Mouse (Mus musculus): Measurements from ENCODE around the gene Pex5. TPM values are rescaled to one million over a fixed set of nuclear protein-coding genes. Genes with fewer than 3 reads are reported as not detected.

The Pex5 gene
- polyA plus RNA-seq, 1 experiment from 2014 or later: 18.6 TPM

- WGBS: 25% methylated on average over 5 of the region's 5 CpGs
- no peak for DNase-seq (ENCODE audit: low spot score)
- ATAC-seq (ENCODE audit: low FRiP score, low TSS enrichment): no peak
These were observed 34.7 kb downstream of the Pex5 start for GRCm38 (mm10) chr6:124380142-124380541.

DNA sequence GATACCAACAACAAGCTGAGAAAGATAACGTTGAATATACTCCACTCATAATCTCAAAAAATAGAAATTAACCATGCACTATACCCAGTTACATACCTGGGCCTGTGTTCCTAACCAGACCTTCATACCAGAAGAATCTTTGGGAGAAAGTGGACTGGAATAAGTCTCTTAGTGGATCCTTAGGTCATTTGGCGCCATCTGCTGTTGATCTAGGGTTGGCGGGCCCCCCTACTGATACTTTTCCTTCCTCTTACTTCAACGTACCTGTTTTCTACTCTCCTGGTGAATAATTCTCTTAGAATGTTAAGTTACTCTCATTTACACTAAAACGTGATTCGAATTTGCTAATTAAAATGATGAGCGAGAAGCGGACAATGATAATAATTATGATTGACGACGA is 35.5 kb downstream of the Pex5 start:
- TF ChIP-seq CTCF (IDR thresholded peaks at IDR 0.05; ENCODE audit: low read depth) (peak; percentile 78), EP300 (optimal IDR thresholded peaks at IDR 0.05) (no peak)
- no peak overlapping the region for H3K9ac ChIP-seq (ENCODE audit: low read length)
- H3K36me3 ChIP-seq (ENCODE audit: control insufficient read depth, insufficient read depth, low read length): no peaks in the 10 kb centered on the region
- no peak overlapping the region for H3K27ac ChIP-seq (replicated peaks)
- H3K4me2 ChIP-seq (replicated peaks; ENCODE audit: low read depth): no peak overlapping the region
- WGBS: 30% methylated on average over 10 of the region's 10 CpGs
- no peak overlapping the region for H3K4me3 ChIP-seq (ENCODE audit: low read depth, low read length)
- H3K27me3 ChIP-seq (ENCODE audit: control insufficient read depth, insufficient read depth, low read length): no peaks in the 10 kb centered on the region
- no peaks in the 10 kb centered on the region for H3K4me1 ChIP-seq (replicated peaks; ENCODE audit: control insufficient read depth, insufficient read depth)
- DNase-seq (ENCODE audit: low spot score) (peak; percentile 62), ATAC-seq (ENCODE audit: low FRiP score, low TSS enrichment) (no peak)
- H3K9me3 ChIP-seq (ENCODE audit: control insufficient read depth, low read length): no peaks in the 10 kb centered on the region

More at GRCm38 (mm10) chr6:124380142-124380541, 34.7 kb downstream of the Pex5 start:
- Histone ChIP-seq H3K36me3 (ENCODE audit: control insufficient read depth, insufficient read depth, low read length) (no peaks in the 10 kb centered on the region), H3K4me2 (replicated peaks; ENCODE audit: low read depth) (no peak overlapping the region), H3K4me1 (replicated peaks; ENCODE audit: control insufficient read depth, insufficient read depth) (no peaks in the 10 kb centered on the region), H3K27me3 (ENCODE audit: control insufficient read depth, insufficient read depth, low read length) (no peaks in the 10 kb centered on the region), H3K4me3 (ENCODE audit: low read depth, low read length) (no peak overlapping the region), H3K9ac (ENCODE audit: low read length) (no peak overlapping the region), H3K27ac (replicated peaks) (no peak overlapping the region), H3K9me3 (ENCODE audit: control insufficient read depth, low read length) (no peaks in the 10 kb centered on the region)
- TF ChIP-seq CTCF (IDR thresholded peaks at IDR 0.05; ENCODE audit: low read depth) (peak; percentile 45), EP300 (optimal IDR thresholded peaks at IDR 0.05) (no peak)

GRCm38 (mm10) chr6:124377494-124378255 is 37.2 kb downstream of the Pex5 start:
- Histone ChIP-seq H3K36me3 (ENCODE audit: control insufficient read depth, insufficient read depth, low read length) (no peaks in the 10 kb centered on the region), H3K4me2 (replicated peaks; ENCODE audit: low read depth) (no peak overlapping the region), H3K4me1 (replicated peaks; ENCODE audit: control insufficient read depth, insufficient read depth) (no peaks in the 10 kb centered on the region), H3K27ac (replicated peaks) (no peak overlapping the region), H3K9ac (ENCODE audit: low read length) (no peak overlapping the region), H3K27me3 (ENCODE audit: control insufficient read depth, insufficient read depth, low read length) (no peaks in the 10 kb centered on the region), H3K4me3 (ENCODE audit: low read depth, low read length) (no peak overlapping the region), H3K9me3 (ENCODE audit: control insufficient read depth, low read length) (no peaks in the 10 kb centered on the region)
- no peak for TF ChIP-seq EP300 (optimal IDR thresholded peaks at IDR 0.05)
- no peak for TF ChIP-seq CTCF (IDR thresholded peaks at IDR 0.05; ENCODE audit: low read depth)
- ATAC-seq (ENCODE audit: low FRiP score, low TSS enrichment) (no peak), DNase-seq (ENCODE audit: low spot score) (no peak)
- WGBS: 52% methylated on average over 4 of the region's 4 CpGs

GRCm38 (mm10) chr6:124376311-124376710 is 38.6 kb downstream of the Pex5 start:
- H3K27ac ChIP-seq (replicated peaks): no peak overlapping the region
- TF ChIP-seq EP300 (optimal IDR thresholded peaks at IDR 0.05): no peak
- no peak for TF ChIP-seq CTCF (IDR thresholded peaks at IDR 0.05; ENCODE audit: low read depth)
- H3K27me3 ChIP-seq (ENCODE audit: control insufficient read depth, insufficient read depth, low read length): no peaks in the 10 kb centered on the region
- no peak overlapping the region for H3K9ac ChIP-seq (ENCODE audit: low read length)
- H3K4me3 ChIP-seq (ENCODE audit: low read depth, low read length): no peak overlapping the region
- 87% methylated on average over 5 of the region's 5 CpGs for WGBS
- no peaks in the 10 kb centered on the region for H3K36me3 ChIP-seq (ENCODE audit: control insufficient read depth, insufficient read depth, low read length)
- no peaks in the 10 kb centered on the region for H3K9me3 ChIP-seq (ENCODE audit: control insufficient read depth, low read length)
- no peak for ATAC-seq (ENCODE audit: low FRiP score, low TSS enrichment)
- H3K4me1 ChIP-seq (replicated peaks; ENCODE audit: control insufficient read depth, insufficient read depth): no peaks in the 10 kb centered on the region
- DNase-seq (ENCODE audit: low spot score): no peak
- no peak overlapping the region for H3K4me2 ChIP-seq (replicated peaks; ENCODE audit: low read depth)

GRCm38 (mm10) chr6:124375435-124375884 is 39.4 kb downstream of the Pex5 start:
- H3K27ac ChIP-seq (replicated peaks): peak overlapping the region; percentile 24; the same call in 1 of the 2 replicates

GRCm38 (mm10) chr6:124374683-124375082 is 40.2 kb downstream of the Pex5 start:
- no peak overlapping the region for H3K4me2 ChIP-seq (replicated peaks; ENCODE audit: low read depth)
- H3K36me3 ChIP-seq (ENCODE audit: control insufficient read depth, insufficient read depth, low read length): no peaks in the 10 kb centered on the region
- H3K9me3 ChIP-seq (ENCODE audit: control insufficient read depth, low read length): no peaks in the 10 kb centered on the region
- H3K4me3 ChIP-seq (ENCODE audit: low read depth, low read length): no peak overlapping the region
- WGBS: 68% methylated on average over 4 of the region's 4 CpGs
- no peak for TF ChIP-seq CTCF (IDR thresholded peaks at IDR 0.05; ENCODE audit: low read depth)
- no peak for TF ChIP-seq EP300 (optimal IDR thresholded peaks at IDR 0.05)
- H3K27me3 ChIP-seq (ENCODE audit: control insufficient read depth, insufficient read depth, low read length): no peaks in the 10 kb centered on the region
- H3K4me1 ChIP-seq (replicated peaks; ENCODE audit: control insufficient read depth, insufficient read depth): no peaks in the 10 kb centered on the region
- H3K9ac ChIP-seq (ENCODE audit: low read length): no peak overlapping the region
- DNase-seq (ENCODE audit: low spot score) (no peak), ATAC-seq (ENCODE audit: low FRiP score, low TSS enrichment) (no peak)
- no peak overlapping the region for H3K27ac ChIP-seq (replicated peaks)

More at GRCm38 (mm10) chr6:124375435-124375884, 39.4 kb downstream of the Pex5 start:
- Histone ChIP-seq H3K4me1 (replicated peaks; ENCODE audit: control insufficient read depth, insufficient read depth) (no peaks in the 10 kb centered on the region), H3K36me3 (ENCODE audit: control insufficient read depth, insufficient read depth, low read length) (no peaks in the 10 kb centered on the region), H3K9ac (ENCODE audit: low read length) (no peak overlapping the region), H3K4me2 (replicated peaks; ENCODE audit: low read depth) (no peak overlapping the region), H3K4me3 (ENCODE audit: low read depth, low read length) (no peak overlapping the region), H3K27me3 (ENCODE audit: control insufficient read depth, insufficient read depth, low read length) (no peaks in the 10 kb centered on the region), H3K9me3 (ENCODE audit: control insufficient read depth, low read length) (no peaks in the 10 kb centered on the region)
- 67% methylated on average over 11 of the region's 11 CpGs for WGBS
- ATAC-seq (ENCODE audit: low FRiP score, low TSS enrichment): 0 out of 2 replicates have a peak, but pooled peaks have one; percentile 38
- no peak for TF ChIP-seq CTCF (IDR thresholded peaks at IDR 0.05; ENCODE audit: low read depth)
- no peak for TF ChIP-seq EP300 (optimal IDR thresholded peaks at IDR 0.05)
- no peak for DNase-seq (ENCODE audit: low spot score)

Measured in stomach, postnatal 0 days (tissue).